Comparison of ENCODE assay signal across 16 mouse cellular contexts in the genomic region with DNA sequence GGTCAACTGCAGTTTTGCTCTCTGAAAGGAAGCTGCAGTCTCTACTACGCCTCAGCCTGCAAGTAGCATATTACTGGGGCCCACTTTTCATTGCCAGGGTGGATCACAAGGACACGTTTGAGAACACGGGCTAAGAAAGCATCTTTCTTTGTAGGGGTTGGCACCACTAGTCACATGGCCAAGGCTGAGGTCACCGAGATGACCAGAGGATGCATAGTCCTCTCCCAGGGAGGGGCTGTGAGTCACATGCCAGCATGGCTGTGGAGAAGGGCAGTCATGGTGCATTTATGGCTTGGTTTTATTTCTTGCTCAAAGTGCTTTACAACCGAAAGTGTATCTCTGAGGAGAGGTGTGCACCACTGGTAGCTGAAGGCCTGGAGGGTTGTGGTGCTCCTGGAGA.
DNase-seq lines count a peak whose midpoint lies in the region; ATAC-seq and TF ChIP-seq lines count a peak whose summit lies in the region.
"Had no signal": no experiment of that assay in that cellular context is flagged by ENCODE, and none has a peak within 500 bp of the region (broad histone marks: within the 10 kb centered on the region; RNA-seq: fewer than 3 reads in every experiment).

No protein-coding gene starts in this region.

- H3K4me2 ChIP-seq in embryonic facial prominence, embryonic 15.5 days (replicated peaks), result no peak overlapping the region
- H3K4me2 ChIP-seq: limb, embryonic 12.5 days; neural tube, embryonic 15.5 days had no signal

- H3K27ac ChIP-seq in gastrocnemius, adult 2 months, result peak overlapping the region; percentile 31
- H3K27ac ChIP-seq in embryonic facial prominence, embryonic 15.5 days (replicated peaks), result peak overlapping the region; percentile 70
- H3K27ac ChIP-seq: limb, embryonic 12.5 days; neural tube, embryonic 15.5 days had no signal

- 66% methylated on average over 5 of the region's 5 CpGs for WGBS in embryonic facial prominence, embryonic 15.5 days

- ATAC-seq in embryonic facial prominence, embryonic 15.5 days (ENCODE audit: insufficient number of reproducible peaks, low FRiP score, low TSS enrichment, low read depth), result no peak
- ATAC-seq: CD4-positive, CD25-positive, alpha-beta regulatory T cell, adult 4 months; lung, postnatal 0 days; Patski had no signal

- H3K9me3 ChIP-seq in embryonic facial prominence, embryonic 15.5 days (replicated peaks), result no peaks in the 10 kb centered on the region
- H3K9me3 ChIP-seq: limb, embryonic 12.5 days; neural tube, embryonic 15.5 days had no signal

- H3K4me1 ChIP-seq in embryonic facial prominence, embryonic 15.5 days, result peaks cover 29% of the 10 kb centered on the region
- H3K4me1 ChIP-seq: limb, embryonic 12.5 days had no signal

- no peaks in the 10 kb centered on the region for H3K36me3 ChIP-seq in embryonic facial prominence, embryonic 15.5 days

- no peak for DNase-seq in gastrocnemius, adult 2 months
- DNase-seq in gastrocnemius, postnatal 25 days, result no peak
- peak; percentile 26 for DNase-seq in right cerebral cortex, adult 18-20 months
- no peak for DNase-seq in right cerebral cortex, adult 2 months (ENCODE audit: low spot score in 2 of 2)
- DNase-seq in telencephalon, adult 2 months (ENCODE audit: low read depth, low spot score), result peak; percentile 54
- DNase-seq in embryo, embryonic 10 days (ENCODE audit: low spot score), result no peak
- DNase-seq in urinary bladder, adult 2 months (ENCODE audit: low spot score), result no peak
- DNase-seq: cerebellum, adult 9-11 months; kidney, postnatal 14 days; right cerebral cortex, postnatal 25 days had no signal

- TF ChIP-seq CTCF in gastrocnemius, adult 2 months (IDR thresholded peaks at IDR 0.05), result no peak

- H3K4me3 ChIP-seq in gastrocnemius, adult 2 months, result no peak overlapping the region
- H3K4me3 ChIP-seq in embryonic facial prominence, embryonic 15.5 days (replicated peaks), result no peak overlapping the region
- H3K4me3 ChIP-seq: limb, embryonic 12.5 days; neural tube, embryonic 15.5 days had no signal

- no peak overlapping the region for H3K9ac ChIP-seq in embryonic facial prominence, embryonic 15.5 days
- H3K9ac ChIP-seq: limb, embryonic 12.5 days; neural tube, embryonic 15.5 days had no signal

- no peaks in the 10 kb centered on the region for H3K27me3 ChIP-seq in embryonic facial prominence, embryonic 15.5 days
- H3K27me3 ChIP-seq: limb, embryonic 12.5 days; neural tube, embryonic 15.5 days; Patski had no signal

- intact Hi-C loops in gastrocnemius, adult 2 months (cut with DNase I), result no loop called here

Comparison
In these comparisons a context has a peak if more than half of its experiments do, and no peak if none do; other contexts are left out.
1. DNase-seq: peak in right cerebral cortex, adult 18-20 months (single experiment) and telencephalon, adult 2 months (single experiment); none in gastrocnemius, adult 2 months (single experiment), gastrocnemius, postnatal 25 days (single experiment), right cerebral cortex, adult 2 months (0 of 2), embryo, embryonic 10 days (single experiment) and urinary bladder, adult 2 months (single experiment).